Mouse (Mus musculus) cerebellum, adult 8-10 months (tissue): ENCODE data around the gene Aldh9a1.
"Not testable (repeated sequence)": the region's sequence is repeated elsewhere in the genome, so short reads cannot be mapped to it uniquely, and the experiment has no call there.

ENCODE experiments used
- DNase-seq: peaks from one replicate; pipeline ENCODE4 v3.0.0; 2022

Gene Aldh9a1

GRCm38 (mm10) chr1:167349815-167350596 lies at the start of gene Aldh9a1:
TSS of gene Aldh9a1 (plus strand) at chr1:167349991.
- peak; percentile 88 for DNase-seq

- DNase-seq = no peak
These were observed 49.7 kb upstream of the Aldh9a1 start for GRCm38 (mm10) chr1:167300122-167300521.

GRCm38 (mm10) chr1:167305501-167306137 lies 44.2 kb upstream of the Aldh9a1 start:
- no peak for DNase-seq

- peak; percentile 28 for DNase-seq
These were observed 43.1 kb upstream of the Aldh9a1 start for GRCm38 (mm10) chr1:167306451-167307240.

GRCm38 (mm10) chr1:167307674-167308073 lies 42.1 kb upstream of the Aldh9a1 start:
- peak; percentile 22 for DNase-seq

GRCm38 (mm10) chr1:167308261-167309054 lies 41.3 kb upstream of the Aldh9a1 start, which contains the start of gene Tmco1:
TSS of gene Tmco1 (plus strand) at chr1:167308378.
- DNase-seq = peak; percentile 98

GRCm38 (mm10) chr1:167312367-167312766 lies 37.4 kb upstream of the Aldh9a1 start:
- no peak for DNase-seq

GRCm38 (mm10) chr1:167313220-167313619 lies 36.6 kb upstream of the Aldh9a1 start:
- DNase-seq = no peak

GRCm38 (mm10) chr1:167321691-167322090 lies 28.1 kb upstream of the Aldh9a1 start:
- DNase-seq = no peak

- no peak for DNase-seq
These were observed 21.0 kb upstream of the Aldh9a1 start for GRCm38 (mm10) chr1:167328776-167329175.

- no peak for DNase-seq
These were observed 18.7 kb upstream of the Aldh9a1 start for GRCm38 (mm10) chr1:167331106-167331505.

- DNase-seq = no peak
These were observed 13.4 kb upstream of the Aldh9a1 start for GRCm38 (mm10) chr1:167336398-167336797.

GRCm38 (mm10) chr1:167337463-167338095 lies 12.2 kb upstream of the Aldh9a1 start:
- peak; percentile 88 for DNase-seq

- DNase-seq = no peak
These were observed 10.5 kb upstream of the Aldh9a1 start for GRCm38 (mm10) chr1:167339177-167339781.

- DNase-seq = no peak
These were observed 9.5 kb upstream of the Aldh9a1 start for GRCm38 (mm10) chr1:167340111-167340787.

GRCm38 (mm10) chr1:167340910-167341528 lies 8.8 kb upstream of the Aldh9a1 start:
- no peak for DNase-seq

GRCm38 (mm10) chr1:167342831-167343230 lies 7.0 kb upstream of the Aldh9a1 start:
- DNase-seq = no peak

- not testable (repeated sequence) for DNase-seq
These were observed 3.7 kb upstream of the Aldh9a1 start for GRCm38 (mm10) chr1:167345994-167346520.

GRCm38 (mm10) chr1:167349206-167349605 lies 585 bp upstream of the Aldh9a1 start:
- DNase-seq = not testable (repeated sequence)
